Mouse (Mus musculus) liver, embryonic 11.5 days (tissue): ENCODE measurements around the gene Adam12. TPM values are rescaled to one million over a fixed set of nuclear protein-coding genes. Genes with fewer than 3 reads are reported as not detected.

Experiments used
- ATAC-seq: fragments of 200-750 bp; cut with Nextera tagmentation; replicated peaks from 2 replicates; pipeline ENCODE4 v1.8.0; 2017; ENCODE audit warnings: moderate number of reproducible peaks, mild to moderate bottlenecking, moderate TSS enrichment, moderate library complexity; ENCODE audit not compliant: low FRiP score
- DNase-seq: peaks from one replicate; pipeline ENCODE4 v3.0.0-alpha.2; 2017; ENCODE audit warnings: low spot score
- H3K27ac ChIP-seq: fragments of 300-500 bp; sonication (generic); 2 replicates; pipeline ENCODE4 v1.5.1; 2014; ENCODE audit warnings: mild to moderate bottlenecking, low read depth, low read length, control low read depth
- H3K27me3 ChIP-seq: fragments of 300-500 bp; sonication (generic); replicated peaks from 2 replicates; pipeline ENCODE4 v1.6.1; 2014; ENCODE audit warnings: low read length, mixed read lengths; ENCODE audit not compliant: control insufficient read depth, insufficient read depth
- H3K36me3 ChIP-seq: fragments of 300-500 bp; sonication (generic); 2 replicates; pipeline ENCODE4 v1.6.1; 2014; ENCODE audit warnings: mild to moderate bottlenecking, low read length, moderate library complexity, mixed read lengths; ENCODE audit not compliant: control insufficient read depth, insufficient read depth
- H3K4me1 ChIP-seq: fragments of 300-500 bp; sonication (generic); replicated peaks from 2 replicates; pipeline ENCODE4 v1.6.1; 2014; ENCODE audit warnings: low read length, mixed read lengths; ENCODE audit not compliant: control insufficient read depth, insufficient read depth
- H3K4me2 ChIP-seq: fragments of 300-500 bp; sonication (generic); 2 replicates; pipeline ENCODE4 v1.6.1; 2014; ENCODE audit warnings: mild to moderate bottlenecking, control low read depth, moderate library complexity
- H3K4me3 ChIP-seq: fragments of 300-500 bp; sonication (generic); 2 replicates; pipeline ENCODE4 v1.5.1; 2014; ENCODE audit warnings: low read depth, low read length, control low read depth
- H3K9ac ChIP-seq: fragments of 300-500 bp; sonication (generic); 2 replicates; pipeline ENCODE4 v1.6.1; 2014; ENCODE audit warnings: low read depth, low read length, control low read depth
- H3K9me3 ChIP-seq: fragments of 300-500 bp; sonication (generic); 2 replicates; pipeline ENCODE4 v1.6.1; 2016; ENCODE audit warnings: low read length, inconsistent platforms, mixed read lengths; ENCODE audit not compliant: control insufficient read depth
- WGBS: fragments of 180-500 bp; shearing (Covaris S2); extraction: QIAGEN DNeasy Blood & Tissue Kit; methylation state at CpG from one replicate; pipeline ENCODE4 v1.1.7; 2014; 5-methylcytosine and 5-hydroxymethylcytosine counted together
- polyA plus RNA-seq: library from polyadenylated mRNA; unstranded; fragments of >200 nt; fragmentation: Nextera tagmentation; extraction: Ambion mirVana; gene quantifications from 2 replicates; pipeline ENCODE4 v1.2.1, GENCODE M21; 2014

Adam12 gene
- polyA plus RNA-seq, 1 experiment from 2014 or later: 11.8 TPM

GRCm38 (mm10) chr7:133923994-133924393 is 308.0 kb downstream of the Adam12 start:
- H3K4me1 ChIP-seq: no peaks in the 10 kb centered on the region
- H3K9ac ChIP-seq: no peak overlapping the region
- no peak overlapping the region for H3K4me3 ChIP-seq
- no peaks in the 10 kb centered on the region for H3K27me3 ChIP-seq
- no peak overlapping the region for H3K4me2 ChIP-seq
- H3K36me3 ChIP-seq: no peaks in the 10 kb centered on the region
- DNase-seq (no peak), ATAC-seq (0 out of 2 replicates have a peak, but pooled peaks have one; percentile 50)
- WGBS: 49% methylated on average over 6 of the region's 6 CpGs
- H3K9me3 ChIP-seq: no peaks in the 10 kb centered on the region
- H3K27ac ChIP-seq: peak overlapping the region; percentile 4; the same call in 1 of the 2 replicates

DNA sequence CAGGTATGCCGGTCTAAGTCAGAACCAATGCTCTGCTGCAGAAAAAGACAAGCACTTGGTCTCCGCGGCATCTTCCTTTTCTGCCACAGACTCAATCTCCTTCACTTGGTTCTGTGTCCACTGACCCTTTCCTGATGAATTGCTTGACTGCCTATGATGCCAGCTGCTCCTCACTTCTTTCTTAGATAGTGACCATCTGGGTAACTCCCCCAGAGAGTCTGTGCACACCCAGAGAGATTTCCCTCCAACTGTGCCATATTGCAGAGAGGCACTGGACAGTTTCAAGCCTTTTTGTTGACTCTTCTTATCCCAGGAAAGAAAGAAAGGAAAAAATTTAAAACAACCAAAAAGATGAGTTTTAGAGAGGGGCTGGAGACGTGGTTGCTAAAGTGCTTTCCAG is 310.7 kb downstream of the Adam12 start:
- ATAC-seq (no peak), DNase-seq (no peak)
- Histone ChIP-seq H3K4me1 (no peaks in the 10 kb centered on the region), H3K36me3 (no peaks in the 10 kb centered on the region), H3K27me3 (no peaks in the 10 kb centered on the region), H3K9ac (no peak overlapping the region), H3K27ac (no peak overlapping the region), H3K9me3 (no peaks in the 10 kb centered on the region), H3K4me3 (no peak overlapping the region), H3K4me2 (no peak overlapping the region)
- 81% methylated on average over 4 of the region's 4 CpGs for WGBS

DNA sequence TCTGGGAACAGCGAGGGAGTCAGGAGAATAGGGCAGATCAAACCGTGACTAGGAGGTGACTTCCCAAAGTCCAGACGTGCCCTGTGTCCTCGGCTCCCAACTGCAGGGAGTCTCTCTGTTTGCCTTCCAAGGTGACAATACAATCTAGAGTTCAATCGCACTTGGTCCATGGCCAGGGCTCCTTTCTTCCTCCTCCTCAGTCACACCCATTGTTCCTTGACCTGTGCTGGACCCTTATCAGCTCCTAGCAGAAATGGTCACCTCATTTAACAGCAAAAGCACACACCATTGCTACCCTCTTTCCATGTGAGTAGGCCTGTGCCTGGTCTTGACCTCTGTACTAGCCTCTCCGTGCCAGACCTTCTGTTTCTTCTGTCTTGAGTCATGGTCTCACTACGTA is 311.2 kb downstream of the Adam12 start:
- no peak overlapping the region for H3K4me3 ChIP-seq
- H3K27ac ChIP-seq: no peak overlapping the region
- no peaks in the 10 kb centered on the region for H3K9me3 ChIP-seq
- H3K4me1 ChIP-seq: no peaks in the 10 kb centered on the region
- DNase-seq (no peak), ATAC-seq (no peak)
- no peaks in the 10 kb centered on the region for H3K27me3 ChIP-seq
- H3K9ac ChIP-seq: no peak overlapping the region
- H3K36me3 ChIP-seq: no peaks in the 10 kb centered on the region
- no peak overlapping the region for H3K4me2 ChIP-seq
- WGBS: 64% methylated on average over 7 of the region's 7 CpGs

- no peak for DNase-seq
- Histone ChIP-seq H3K4me1 (no peaks in the 10 kb centered on the region), H3K9me3 (no peaks in the 10 kb centered on the region), H3K4me2 (no peak overlapping the region), H3K27me3 (no peaks in the 10 kb centered on the region), H3K4me3 (no peak overlapping the region), H3K9ac (no peak overlapping the region), H3K36me3 (no peaks in the 10 kb centered on the region), H3K27ac (no peak overlapping the region)
- WGBS: 89% methylated on average over 5 of the region's 5 CpGs
- ATAC-seq: no peak
Observed at GRCm38 (mm10) chr7:133919918-133920317, 312.0 kb downstream of the Adam12 start.

DNA sequence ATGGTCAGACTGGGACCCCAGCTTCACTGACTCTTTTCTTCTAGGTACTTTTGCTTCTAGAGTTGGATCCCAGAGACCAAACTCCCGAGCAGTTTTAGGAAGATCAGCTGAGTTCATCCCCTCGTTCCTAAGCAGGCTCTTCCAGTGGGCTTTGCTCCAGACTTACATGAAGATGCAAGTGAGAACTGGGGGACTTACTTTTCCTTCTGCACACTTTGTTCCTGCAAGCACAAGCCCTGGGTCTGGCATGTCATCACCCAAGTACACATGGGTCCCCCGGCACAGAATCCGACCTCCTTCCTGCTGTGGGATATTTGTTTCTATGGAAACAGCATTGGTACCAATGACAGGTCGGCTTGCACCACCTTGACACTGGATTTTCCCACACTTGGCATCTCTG is 312.6 kb downstream of the Adam12 start:
- no peaks in the 10 kb centered on the region for H3K27me3 ChIP-seq
- DNase-seq (no peak), ATAC-seq (no peak)
- H3K9me3 ChIP-seq: no peaks in the 10 kb centered on the region
- H3K36me3 ChIP-seq: no peaks in the 10 kb centered on the region
- H3K9ac ChIP-seq: no peak overlapping the region
- H3K4me1 ChIP-seq: no peaks in the 10 kb centered on the region
- H3K27ac ChIP-seq: no peak overlapping the region
- WGBS: 67% methylated on average over 5 of the region's 5 CpGs
- no peak overlapping the region for H3K4me3 ChIP-seq
- H3K4me2 ChIP-seq: no peak overlapping the region

- no peak overlapping the region for H3K4me2 ChIP-seq
- 66% methylated on average over 9 of the region's 9 CpGs for WGBS
- no peaks in the 10 kb centered on the region for H3K27me3 ChIP-seq
- H3K27ac ChIP-seq: no peak overlapping the region
- H3K4me1 ChIP-seq: no peaks in the 10 kb centered on the region
- no peak overlapping the region for H3K4me3 ChIP-seq
- no peak for ATAC-seq
- H3K9me3 ChIP-seq: no peaks in the 10 kb centered on the region
- no peak for DNase-seq
- no peaks in the 10 kb centered on the region for H3K36me3 ChIP-seq
- H3K9ac ChIP-seq: no peak overlapping the region
Observed at GRCm38 (mm10) chr7:133916230-133916629, 315.7 kb downstream of the Adam12 start.

DNA sequence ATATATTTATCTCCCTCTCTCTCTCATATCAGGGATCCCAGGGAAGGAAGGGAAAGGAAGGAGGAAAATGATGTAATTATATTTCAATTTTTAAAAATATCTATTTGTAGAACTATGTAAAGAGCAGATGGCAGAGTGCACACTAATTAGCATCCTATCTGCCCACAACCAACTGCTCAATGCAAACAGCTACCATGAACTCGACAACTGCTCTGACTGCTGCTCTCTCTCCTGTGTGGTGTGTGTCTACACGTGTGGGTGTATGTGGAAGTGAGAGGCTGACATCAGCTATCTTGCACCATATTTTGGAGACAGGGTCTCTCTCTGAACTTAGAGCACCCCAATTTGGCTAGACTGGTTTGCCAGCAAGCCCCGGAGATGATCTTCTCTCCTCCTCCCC is 320.1 kb downstream of the Adam12 start:
- H3K4me2 ChIP-seq: no peak overlapping the region
- H3K4me1 ChIP-seq: no peaks in the 10 kb centered on the region
- 78% methylated on average over 3 of the region's 3 CpGs for WGBS
- no peaks in the 10 kb centered on the region for H3K27me3 ChIP-seq
- ATAC-seq (no peak), DNase-seq (no peak)
- H3K9ac ChIP-seq: no peak overlapping the region
- no peaks in the 10 kb centered on the region for H3K9me3 ChIP-seq
- H3K4me3 ChIP-seq: no peak overlapping the region
- H3K36me3 ChIP-seq: no peaks in the 10 kb centered on the region
- H3K27ac ChIP-seq: no peak overlapping the region

- no peak overlapping the region for H3K27ac ChIP-seq
- no peaks in the 10 kb centered on the region for H3K4me1 ChIP-seq
- H3K4me2 ChIP-seq: no peak overlapping the region
- WGBS: 66% methylated on average over 7 of the region's 7 CpGs
- DNase-seq: no peak
- H3K27me3 ChIP-seq: no peaks in the 10 kb centered on the region
- H3K9me3 ChIP-seq: no peaks in the 10 kb centered on the region
- H3K9ac ChIP-seq: no peak overlapping the region
- no peak overlapping the region for H3K4me3 ChIP-seq
- ATAC-seq: no peak
- no peaks in the 10 kb centered on the region for H3K36me3 ChIP-seq
Observed at GRCm38 (mm10) chr7:133909833-133910375, 322.0 kb downstream of the Adam12 start.

GRCm38 (mm10) chr7:133908966-133909365 is 323.0 kb downstream of the Adam12 start:
- no peak for ATAC-seq
- no peaks in the 10 kb centered on the region for H3K36me3 ChIP-seq
- H3K9me3 ChIP-seq: no peaks in the 10 kb centered on the region
- WGBS: 87% methylated on average over 4 of the region's 4 CpGs
- no peak overlapping the region for H3K27ac ChIP-seq
- H3K9ac ChIP-seq: no peak overlapping the region
- no peak overlapping the region for H3K4me3 ChIP-seq
- no peaks in the 10 kb centered on the region for H3K4me1 ChIP-seq
- DNase-seq: peak; percentile 20
- H3K27me3 ChIP-seq: no peaks in the 10 kb centered on the region
- no peak overlapping the region for H3K4me2 ChIP-seq
